Mouse (Mus musculus) ES-Bruce4 (cell line): Measurements from ENCODE around the gene B3gnt2.

Source experiments
- CTCF ChIP-seq: IDR thresholded peaks from one replicate; pipeline ENCODE4 v1.8.1; 2011; ENCODE audit warnings: low read depth, low read length
- POLR2A ChIP-seq: IDR thresholded peaks from one replicate; pipeline ENCODE4 v1.8.1; 2011; ENCODE audit warnings: low read length; ENCODE audit not compliant: insufficient read depth

DNA sequence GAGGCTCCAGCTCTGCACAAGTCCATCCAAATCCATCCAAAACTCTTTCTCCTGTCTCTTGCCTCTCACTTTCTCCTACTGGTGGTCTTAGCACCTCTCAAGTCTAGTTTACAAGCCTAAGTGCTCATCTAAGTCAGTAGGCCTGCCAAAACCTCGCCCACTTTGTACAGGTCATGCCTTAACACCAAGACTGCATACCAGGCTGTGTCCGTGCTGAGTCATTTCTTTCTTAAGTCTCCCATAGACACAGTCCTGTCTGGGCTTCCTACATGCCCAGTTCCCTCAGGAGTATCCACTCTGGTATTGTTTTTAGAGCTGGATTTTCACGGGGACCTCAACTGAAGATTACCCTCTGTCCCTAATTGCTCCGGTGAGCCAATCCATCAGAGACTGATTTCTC lies 127.9 kb downstream of the B3gnt2 start:
- TF ChIP-seq CTCF (no peak), POLR2A (no peak)
